Mouse (Mus musculus) cerebellum, adult 8-10 months (tissue): ENCODE data around the gene Thoc2.
"Not testable (repeated sequence)": the region's sequence is repeated elsewhere in the genome, so short reads cannot be mapped to it uniquely, and the experiment has no call there.

ENCODE experiments used
- DNase-seq: peaks from one replicate; pipeline ENCODE4 v3.0.0; 2022

Gene Thoc2

DNA sequence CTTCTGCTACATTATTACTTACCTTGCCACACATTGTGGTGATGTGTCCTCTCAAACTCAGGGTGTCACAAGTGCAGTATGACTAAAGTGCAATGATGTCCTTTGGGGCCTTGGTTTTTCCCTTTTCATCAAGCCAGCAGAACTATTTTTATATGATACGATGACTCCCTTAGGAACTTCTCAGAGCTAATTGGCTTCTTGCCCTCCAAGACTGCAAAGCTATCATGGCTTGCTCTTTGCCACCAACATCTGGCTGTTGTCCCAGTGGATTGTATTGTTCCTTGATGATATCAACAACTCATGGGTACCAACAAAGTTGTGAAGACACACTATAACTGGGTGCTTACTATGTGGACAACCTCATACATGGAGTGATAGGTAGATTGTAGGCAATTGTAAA lies at the start of gene Thoc2:
Thoc2 (minus strand) TSS at position 101 of the 400 bp plus-strand sequence.
- DNase-seq = no peak

DNA sequence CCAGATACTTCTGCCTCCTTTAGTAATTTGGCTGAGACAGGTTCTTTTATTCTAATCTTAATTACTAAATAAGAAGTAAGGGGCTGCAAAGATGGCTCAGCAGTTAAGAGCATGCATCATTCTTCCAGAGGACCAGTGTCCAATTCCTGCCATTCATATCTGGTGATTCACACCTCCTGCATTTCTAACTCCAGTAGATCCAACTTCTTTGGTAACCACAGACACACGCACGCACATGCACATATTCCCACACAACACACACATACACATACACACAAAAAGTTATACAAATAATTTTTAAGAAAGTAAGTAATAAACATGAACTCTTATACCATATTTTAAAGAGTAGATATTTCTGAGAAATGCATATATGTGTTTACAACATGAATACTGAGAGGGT lies 49.6 kb upstream of the Thoc2 start:
- DNase-seq = no peak

DNA sequence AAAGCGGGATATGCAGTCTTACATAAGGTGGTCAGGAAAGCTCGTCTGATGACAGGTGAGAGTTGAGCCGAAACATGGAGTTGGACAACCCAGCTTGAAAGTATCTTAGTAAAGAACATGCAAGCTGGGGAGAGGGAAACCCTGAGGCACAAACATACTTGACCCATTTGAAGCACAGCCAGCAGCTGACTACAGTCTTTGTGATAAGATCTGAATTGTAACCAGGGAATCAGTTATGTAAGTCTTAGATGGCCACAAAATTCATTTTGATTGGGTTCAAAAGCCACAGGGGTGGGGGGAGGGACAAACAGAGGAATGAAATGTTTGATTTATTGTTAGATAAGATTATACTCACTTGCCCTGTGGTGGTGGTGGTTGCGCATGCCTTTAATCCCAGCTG lies 48.9 kb upstream of the Thoc2 start:
- no peak for DNase-seq

DNA sequence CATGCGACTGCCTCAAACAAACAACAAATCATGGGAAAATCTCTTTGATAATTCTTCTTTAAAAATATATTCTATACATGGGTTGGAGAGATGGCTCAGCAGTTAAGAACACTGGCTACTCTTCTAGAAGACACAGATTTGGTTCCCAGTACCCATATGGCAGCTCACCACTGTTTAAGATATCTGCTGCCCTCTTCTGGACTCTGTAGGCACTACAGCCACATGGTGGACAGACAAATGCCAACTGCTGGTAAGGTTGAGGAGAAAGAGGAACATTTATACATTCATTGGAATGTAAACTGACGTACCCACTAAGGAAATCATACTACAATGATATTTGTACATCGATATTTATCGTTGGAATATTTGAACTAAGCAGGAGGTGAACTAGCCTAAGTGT lies 36.7 kb upstream of the Thoc2 start:
- no peak for DNase-seq

DNA sequence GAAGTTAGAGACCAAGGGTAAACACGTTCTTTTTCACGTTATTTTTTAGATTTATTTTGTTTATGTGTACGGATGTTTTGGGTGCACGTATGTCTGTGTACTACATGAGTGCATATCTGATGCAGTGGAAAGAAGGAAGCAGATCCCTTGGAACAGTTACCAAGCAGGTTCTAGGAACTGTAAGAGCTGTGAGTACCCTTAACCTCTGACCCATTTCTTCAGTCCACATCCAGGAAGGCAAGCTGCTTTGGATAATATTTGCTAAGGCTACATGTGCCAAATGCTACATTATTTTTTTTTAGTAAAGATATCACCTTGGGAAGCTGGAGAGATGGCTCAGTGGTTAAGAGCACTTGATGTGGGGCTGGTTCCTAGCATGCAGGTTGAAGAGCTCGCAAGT lies 21.4 kb upstream of the Thoc2 start:
- no peak for DNase-seq

DNA sequence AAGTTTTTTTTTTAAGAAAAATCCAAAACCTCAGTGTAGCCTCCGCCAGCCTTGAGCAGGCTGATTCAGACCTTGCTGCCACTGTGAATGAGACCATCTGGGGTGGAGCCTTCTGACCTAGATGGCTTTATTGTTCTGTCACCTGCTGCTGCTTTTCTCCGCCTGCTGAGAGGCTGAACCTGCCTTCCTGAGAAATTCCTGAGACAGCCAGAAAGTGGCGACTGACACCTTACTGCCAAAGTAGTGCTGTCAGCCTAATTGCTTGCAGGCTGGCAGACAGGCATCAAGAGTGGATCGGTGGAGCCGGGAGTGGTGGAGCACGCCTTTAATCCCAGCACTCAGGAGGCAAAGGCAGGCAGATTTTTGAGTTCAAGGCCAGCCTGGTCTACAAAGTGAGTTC lies 11.3 kb upstream of the Thoc2 start:
- not testable (repeated sequence) for DNase-seq

DNA sequence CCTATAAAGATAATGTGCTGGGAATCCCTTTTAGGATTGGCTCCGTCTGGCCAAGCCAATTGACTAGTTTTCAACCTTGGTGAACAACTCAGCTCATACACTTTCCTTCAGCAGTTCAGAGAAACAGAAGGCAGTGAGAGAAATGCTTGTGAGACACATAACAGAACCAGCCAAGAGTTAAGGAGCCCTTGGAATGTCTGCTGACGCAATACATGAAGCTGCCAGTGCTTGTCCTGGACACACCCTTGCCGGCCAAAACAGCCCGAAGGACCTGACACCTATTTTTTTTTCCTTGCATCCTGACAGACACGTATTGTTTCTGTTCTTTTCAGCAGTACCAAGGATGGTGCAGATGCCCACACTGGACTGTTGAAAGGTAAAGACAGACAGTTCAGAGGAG lies 4.2 kb upstream of the Thoc2 start:
- DNase-seq = no peak

DNA sequence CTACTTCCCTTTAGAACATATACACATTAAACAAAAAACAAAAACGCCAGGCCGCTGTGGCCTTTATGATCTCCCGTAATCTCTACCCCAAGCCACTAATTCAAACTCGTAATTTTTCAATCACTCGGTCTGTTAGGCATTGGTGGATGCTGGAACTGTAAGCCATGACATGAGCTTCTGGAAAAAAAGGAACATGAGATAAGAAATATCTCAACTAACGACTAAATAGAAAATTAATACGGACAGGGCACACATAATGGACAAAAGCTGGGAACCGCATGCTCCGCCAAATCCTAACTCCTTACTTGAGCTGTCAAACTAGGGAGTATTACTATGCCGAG lies 8.4 kb downstream of the Thoc2 start:
- no peak for DNase-seq

DNA sequence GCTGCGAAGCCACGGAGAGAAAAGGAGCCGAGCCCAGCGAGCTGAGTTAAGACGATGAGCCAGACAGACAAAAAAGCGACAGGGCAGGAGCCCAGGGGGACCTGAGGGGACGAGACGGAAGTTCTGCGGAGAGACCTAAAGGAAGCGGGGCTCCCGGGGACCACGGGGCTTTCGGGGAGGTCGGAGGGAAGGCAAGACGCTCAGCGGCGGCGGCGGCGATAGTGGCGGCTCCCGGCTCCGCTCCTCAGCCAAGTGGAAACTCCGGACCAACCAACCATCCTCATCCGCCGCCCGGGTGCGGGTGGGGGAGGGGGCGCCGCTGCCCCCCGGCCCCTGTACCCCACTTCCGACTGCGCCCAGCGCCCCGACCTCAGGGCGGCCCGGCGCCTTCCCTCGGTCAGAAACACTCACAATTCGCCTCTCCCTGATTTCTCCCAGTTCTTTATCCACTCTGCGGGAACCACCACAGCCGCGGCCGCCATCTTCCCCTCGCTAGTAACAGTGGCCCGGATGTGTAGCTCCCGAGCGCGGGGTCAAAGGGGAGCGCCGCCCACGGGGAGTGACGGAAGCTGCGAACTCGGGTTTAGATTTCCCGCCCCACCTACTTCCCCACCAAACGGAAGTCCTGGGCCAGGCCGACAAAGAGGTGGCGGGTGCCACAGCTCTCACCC lies 8.9 kb downstream of the Thoc2 start:
- DNase-seq = peak; percentile 80

DNA sequence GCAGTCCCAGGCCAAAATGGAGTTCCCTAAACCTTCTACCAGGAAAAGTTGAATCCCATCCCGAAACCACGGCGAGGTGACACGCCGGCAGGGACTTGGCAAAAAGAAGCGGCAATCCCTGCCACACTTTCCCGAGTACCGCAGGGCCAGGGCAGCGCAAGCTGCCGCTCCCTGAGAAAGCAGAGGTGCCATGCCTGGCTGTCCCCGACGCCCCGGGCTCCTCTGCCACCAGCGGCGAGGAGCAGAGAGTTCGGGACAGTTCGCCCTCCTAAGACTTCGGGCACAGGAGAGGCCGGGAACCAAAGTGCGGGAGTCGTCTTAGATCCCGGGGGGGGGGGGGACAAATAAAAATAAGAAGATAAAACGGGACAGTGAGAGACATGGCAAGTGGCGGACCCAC lies 9.5 kb downstream of the Thoc2 start:
- DNase-seq = peak; percentile 17

DNA sequence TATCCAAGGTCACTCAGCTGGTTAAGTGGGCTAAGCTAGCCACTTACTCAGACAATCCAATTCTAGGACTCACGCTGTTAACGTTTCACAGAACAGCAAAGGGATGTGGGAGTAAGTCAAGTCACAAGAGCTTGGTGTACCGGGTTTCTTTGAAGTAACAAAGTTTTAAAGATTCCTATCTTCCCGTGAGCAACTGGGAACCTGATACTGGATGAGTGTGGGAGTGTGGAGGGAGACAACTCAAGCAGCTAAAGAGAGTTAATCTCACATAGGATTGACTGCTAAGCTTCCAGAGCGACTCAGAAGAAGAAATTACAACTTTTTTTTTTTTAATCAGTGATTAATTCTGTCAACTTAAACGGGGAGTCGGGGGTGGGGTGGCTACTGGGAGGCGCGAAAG lies 10.0 kb downstream of the Thoc2 start:
- no peak for DNase-seq

DNA sequence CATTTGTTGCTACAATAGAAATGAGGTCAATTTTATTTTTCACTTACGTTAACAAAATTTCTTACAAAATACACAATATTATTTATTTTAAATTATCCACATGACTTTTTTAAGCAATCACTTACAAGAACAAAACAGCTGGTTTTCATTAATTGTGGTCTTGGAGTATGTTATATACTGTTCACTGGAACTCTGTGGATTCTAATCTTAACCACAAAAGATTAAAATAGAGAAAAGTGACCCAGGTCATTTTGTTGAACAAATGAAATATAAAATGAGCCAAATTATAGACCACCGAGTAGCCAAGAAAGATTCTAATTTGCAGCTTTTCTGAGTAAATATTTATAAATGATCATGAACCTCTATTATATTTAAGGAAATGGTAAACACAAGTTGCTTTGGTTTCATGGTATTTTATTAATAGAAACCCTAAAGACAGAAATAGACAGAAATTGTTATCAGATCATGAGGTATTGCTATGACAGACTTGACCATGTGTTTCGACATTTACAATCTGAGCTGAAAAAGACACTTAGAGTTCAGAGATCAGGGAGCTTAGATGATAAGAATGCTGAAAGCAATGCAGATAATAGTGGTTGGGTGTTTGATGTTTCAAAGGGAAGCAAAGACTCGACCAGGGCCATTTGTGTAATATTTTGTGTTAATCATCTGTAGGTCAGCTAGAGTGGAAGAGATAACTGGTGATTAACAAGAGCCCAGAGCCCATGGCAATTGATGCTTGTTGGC lies 35.5 kb downstream of the Thoc2 start:
- no peak for DNase-seq

DNA sequence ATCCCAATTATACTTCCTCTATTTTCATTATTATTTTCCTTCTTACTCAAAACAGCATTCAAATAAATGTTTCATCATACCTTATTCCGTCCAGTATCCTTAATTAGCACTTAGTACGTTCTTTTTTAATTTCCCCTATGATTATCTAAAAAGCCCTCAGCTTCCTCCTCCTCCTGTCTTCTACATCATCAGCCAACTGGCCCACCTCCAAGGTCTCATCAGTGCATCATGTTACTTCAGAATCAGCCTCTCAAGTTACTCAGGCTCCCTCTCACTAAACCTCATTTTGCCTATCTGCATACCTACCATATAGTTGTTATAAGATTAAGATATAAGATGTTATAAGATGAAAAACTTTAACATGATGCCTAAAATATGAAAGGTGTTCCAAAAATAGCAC lies 43.9 kb downstream of the Thoc2 start:
- DNase-seq = no peak

DNA sequence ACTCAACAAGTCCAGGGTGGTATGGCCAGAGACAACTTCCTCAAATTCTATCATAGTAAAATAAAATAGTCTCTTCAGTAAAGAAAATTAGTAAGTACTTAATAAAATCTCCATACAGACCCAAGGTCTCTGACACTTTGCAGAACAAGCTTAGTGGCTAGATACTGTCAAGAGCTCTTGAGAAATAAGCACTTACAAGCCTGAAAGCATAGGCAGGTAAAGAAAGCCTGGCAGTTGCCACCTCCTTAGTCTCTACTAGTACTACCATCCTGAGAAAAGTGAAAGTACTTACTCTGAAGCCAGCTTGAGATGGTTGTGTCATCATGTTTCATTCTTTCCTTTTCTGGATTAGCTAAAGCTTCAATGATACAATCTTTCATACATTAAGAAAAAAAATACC lies 82.7 kb downstream of the Thoc2 start:
- no peak for DNase-seq

DNA sequence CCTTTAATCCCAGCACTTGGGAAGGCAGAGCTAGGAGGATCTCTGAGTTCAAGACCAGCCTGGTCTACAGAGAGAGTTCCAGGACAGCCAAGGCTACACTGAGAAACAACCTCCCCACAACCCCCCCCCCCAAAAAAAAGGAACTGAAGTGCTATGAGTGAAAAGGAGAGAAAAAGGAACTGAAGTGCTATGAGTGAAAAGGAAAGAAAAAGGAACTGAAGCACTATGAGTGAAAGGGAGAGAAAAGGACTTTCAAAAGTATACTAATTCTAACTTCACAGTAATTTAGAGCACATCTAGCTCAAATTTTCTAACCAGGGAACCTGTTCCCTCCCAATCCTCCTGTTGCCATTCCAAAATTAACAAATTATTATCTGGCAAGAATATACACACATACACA lies 114.9 kb downstream of the Thoc2 start:
- no peak for DNase-seq

DNA sequence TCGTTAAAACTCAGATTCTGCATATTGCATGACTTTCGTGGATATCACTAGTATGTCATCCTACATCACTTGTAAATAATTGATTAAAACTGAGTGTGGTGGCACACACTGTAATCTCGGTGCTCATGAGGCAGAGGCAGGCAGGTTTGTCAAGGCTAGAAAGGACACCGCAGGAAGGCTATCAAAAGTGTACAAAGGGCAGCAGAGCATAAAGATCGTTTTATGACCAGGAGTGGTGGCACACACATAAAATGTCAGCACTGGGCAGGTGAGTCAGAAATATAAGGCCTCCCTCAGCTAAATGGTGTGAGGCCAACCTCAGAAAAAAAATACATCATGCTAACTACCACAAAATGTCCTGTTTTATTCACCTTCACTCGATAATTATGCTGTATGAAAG lies 127.2 kb downstream of the Thoc2 start:
- no peak for DNase-seq
